Mouse (Mus musculus) NIH3T3 (cell line): ENCODE results near the gene Tut7.
"Not testable (repeated sequence)": the region's sequence is repeated elsewhere in the genome, so short reads cannot be mapped to it uniquely, and the experiment has no call there.

Experiments used
- DNase-seq: peaks from one replicate; pipeline ENCODE4 v3.0.0-alpha.2; 2012; ENCODE audit warnings: low read depth

Tut7 gene

DNA sequence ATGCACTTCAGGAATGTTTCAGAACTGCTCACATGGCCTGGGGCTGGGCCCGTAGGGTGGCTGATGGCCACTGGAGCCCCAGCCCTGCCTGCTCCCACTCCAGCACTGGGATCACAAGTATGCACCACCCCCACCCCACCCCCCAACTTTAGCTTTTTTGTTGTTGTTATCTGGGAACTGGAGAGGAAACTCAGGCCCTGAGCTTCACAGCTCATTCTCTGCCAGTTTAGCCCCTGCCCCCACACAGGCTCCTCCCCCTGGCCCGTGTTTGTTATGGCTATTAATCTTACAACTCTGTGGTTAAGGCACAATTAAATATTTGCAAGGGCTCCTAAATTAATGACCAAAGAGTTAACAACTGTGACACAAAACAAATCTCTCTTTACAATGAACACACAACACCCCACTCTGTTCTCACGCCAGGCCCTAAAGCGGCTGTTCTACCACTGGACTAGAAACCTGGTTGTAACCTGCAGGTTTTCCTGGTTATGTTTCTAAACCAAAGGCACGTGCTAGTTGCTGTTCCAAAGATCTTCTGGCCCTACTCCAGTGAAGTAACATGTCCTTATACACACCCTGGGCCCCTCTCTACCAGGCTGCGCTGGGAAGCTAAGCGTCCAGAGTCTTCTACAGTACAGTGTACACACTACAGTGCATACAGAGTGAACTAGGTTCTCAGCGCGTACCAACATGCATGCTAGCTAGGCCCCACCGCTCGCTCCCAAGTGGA lies 56.0 kb downstream of the Tut7 start:
- peak; percentile 30 for DNase-seq

DNA sequence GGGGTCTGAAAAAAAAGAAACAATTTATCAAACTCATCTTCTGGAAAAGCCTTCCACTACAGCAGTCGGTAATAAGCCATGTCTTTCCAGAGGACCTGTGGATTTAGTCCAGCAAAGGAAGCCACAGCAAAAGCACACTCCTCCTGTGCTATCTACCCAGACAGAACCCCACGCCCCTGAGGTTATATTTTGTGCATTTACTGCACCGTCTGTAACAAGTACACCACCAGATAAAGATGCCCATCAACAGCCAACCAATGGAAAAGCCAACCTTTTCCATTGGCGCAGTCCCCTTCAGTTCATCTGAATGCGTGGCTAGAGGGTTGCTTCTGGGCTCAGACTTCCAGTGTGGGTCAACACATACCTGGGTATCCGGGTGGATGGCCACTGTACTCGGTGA lies 60.2 kb downstream of the Tut7 start:
- DNase-seq, result no peak

DNA sequence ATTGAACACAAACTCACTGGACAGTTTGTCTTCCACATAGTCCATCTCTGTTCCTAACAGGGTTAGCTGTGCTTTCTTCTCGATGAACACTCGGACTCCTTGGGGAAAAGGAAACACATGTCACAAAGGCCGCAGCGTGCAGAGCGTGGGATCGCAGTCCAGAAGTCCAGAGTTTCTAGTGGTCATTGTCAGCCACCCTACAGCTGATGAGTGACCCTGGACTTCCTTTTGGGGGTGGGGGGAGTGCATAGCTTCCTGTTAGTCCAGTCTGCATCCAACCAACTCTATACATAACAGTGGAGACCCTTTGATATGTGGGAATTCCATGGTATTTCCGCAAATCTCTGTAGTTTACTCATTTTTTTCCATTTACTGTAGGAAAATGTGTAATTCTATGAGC lies 66.0 kb downstream of the Tut7 start:
- DNase-seq, result no peak

DNA sequence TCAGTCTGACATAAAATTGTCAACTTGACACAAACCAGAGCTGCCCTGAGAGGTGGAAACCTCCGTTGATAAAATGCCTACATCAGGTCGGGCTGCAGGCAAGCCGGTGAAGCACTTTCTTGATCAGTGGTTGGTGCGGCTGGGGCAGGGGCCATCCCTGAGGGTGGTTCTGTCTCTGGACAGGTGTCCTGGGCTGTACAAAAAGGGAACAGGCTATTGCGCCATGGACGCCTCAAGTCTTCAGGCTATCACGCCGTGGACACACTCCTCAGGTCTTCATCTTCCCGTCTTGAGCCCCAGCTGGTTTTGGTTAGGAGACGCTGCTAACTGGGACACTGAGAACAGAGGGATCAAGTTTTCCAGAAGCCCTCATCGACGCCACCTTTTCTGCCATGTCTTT lies 72.6 kb downstream of the Tut7 start:
- no peak for DNase-seq

DNA sequence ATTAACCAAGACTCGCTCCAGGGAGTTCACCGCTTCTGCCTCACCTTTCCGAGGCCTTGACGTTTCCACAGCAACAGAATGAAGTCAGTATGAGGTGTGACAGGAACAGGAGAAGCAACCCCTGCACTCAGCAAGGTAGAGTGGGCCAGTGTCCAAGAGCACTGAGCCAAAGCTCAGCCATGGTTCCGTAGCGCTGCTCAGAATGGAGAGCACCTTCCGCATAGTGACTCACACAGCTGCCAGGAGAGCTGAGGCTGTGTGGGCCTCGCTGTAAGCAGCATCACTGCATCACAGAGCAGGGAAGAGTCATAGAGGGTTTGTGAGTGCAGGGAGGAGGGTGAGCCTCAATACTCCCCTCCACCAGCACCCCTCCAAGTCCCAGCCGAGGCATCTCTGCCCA lies 76.2 kb downstream of the Tut7 start, which contains the start of gene 1700014D04Rik:
1700014D04Rik (minus strand) TSS at position 42 of the 400 bp plus-strand sequence.
- DNase-seq, result peak; percentile 5

DNA sequence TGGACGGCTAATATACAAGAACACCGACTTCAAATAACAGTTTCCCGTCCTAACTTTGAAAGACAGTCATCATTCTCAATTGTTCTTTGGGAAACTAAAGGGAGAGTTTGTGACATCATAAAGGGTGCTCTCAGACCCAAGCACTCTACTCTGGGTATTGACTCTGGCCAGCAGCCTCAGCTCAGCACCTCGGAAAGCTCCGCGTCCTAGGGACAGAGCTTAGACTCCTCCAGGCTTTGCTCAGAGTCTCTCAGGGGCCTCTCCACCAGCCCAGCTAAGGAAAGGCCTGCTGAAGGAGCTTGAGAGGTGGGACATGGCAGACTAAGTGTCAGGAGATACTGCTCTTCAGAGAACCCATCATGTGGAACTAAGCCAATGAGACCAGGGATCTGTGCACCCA lies 76.8 kb downstream of the Tut7 start:
- DNase-seq, result peak; percentile 66

DNA sequence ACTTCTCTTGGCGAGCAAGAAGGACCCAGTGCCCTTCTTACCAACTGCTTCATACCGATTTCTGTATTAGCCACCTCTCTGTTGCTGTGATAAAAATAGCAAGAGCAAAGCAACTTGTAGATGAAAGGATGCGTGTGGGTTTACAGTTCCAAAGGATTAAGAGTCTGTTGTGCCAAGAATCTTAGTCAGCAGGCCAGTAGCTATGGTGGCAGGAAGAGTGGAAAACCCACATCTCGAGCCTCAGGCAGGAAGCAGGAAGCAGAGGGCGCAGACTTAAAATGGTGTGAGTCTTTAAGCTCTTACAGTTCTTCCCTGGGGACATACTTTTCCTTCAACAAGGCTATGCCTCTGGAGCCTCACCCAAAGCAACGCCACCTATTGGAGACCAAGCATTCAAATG lies 77.5 kb downstream of the Tut7 start:
- no peak for DNase-seq

DNA sequence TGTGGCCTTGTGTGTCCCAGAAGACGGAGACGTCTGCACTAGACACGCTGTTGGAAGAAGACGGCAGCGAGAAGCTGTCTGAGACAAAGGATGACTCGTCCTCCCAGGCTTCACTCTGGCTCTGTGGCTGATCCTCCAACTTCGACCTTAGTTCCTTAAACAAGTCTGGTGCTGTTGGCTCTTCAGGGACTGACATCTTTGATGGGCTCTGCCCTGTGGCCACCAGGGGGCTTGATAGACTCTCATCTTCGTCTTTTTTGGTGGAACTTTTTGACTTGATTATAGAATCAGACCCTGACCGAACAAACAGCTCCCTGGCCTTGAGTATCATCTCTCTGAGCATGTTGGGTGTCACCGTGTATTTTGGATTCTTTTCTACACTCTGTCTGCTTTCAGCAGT lies 81.2 kb downstream of the Tut7 start:
- peak; percentile 17 for DNase-seq

DNA sequence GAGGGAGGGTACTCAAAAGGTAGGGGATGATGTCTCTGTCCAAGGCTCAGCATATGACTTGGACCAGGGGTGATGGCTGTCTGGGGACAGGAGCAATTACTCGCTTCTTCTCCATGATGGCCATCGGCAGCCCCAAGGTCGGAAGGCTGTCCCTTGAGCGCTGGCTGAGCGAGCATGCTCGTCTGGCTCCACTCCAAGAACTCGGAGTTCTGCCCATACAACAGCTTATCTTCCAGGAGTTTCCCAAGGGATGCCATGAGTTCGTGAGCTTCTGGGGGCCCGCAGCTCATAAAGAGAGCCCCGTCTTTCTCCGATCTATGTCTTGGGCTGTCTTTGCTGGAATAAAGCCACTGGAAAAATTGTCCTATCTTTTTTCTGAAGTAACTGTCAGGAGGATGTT lies 81.9 kb downstream of the Tut7 start:
- DNase-seq, result no peak

DNA sequence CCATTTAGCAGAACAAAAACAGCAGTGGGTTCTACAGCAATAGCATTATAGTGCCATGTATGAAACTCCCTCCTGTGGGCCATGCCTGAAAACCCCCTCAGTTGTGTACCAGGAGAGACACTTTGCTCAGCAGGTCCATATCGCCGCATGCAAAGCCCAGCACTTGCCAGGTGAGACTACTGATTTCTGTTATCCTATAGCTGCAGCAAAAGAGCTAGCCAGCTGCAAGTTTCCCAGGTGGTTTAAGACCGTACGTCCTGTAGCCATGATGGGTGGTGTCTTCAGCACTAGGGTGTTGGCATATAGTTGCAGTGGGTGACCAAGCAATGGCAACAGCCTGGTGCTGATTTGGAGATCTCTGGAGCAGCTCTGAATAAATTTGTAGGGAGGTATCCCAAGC lies 83.5 kb downstream of the Tut7 start:
- DNase-seq, result no peak

DNA sequence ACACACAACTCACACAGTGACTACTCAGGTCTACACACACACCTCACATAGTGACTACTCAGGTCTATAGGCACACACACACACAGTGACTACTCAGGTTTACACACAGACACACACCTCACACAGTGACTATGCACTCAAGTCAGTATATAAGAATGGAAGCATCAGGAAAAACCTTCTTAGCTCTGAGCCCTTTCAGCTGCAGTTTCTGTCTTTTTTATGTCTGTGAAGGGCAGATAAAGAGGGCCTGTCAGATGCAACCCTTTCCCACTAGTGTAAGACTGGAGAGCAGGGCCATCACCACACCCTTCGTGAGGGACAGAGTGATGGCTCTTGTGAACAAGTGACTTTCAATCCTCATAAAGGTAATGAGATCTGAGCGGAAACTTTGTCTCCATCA lies 84.5 kb downstream of the Tut7 start:
- no peak for DNase-seq

DNA sequence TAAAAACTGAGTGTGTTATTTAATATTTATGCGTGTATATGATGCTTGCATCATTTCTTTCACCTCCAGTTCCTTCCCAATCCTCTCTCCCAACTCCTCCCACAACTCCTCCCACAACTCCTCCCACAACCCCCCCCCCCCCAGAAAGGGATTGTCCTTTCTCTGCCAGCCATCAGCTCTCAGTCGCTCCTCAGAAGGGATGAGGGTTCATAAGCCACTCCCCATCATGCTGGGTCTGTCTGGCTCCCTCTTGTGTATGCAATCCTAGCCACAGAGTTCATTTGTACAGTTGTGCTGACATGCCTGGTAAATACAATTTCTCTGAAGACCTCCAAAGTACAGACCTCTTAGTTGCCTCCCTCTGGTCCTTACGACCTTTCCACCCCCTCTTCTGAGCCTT lies 87.8 kb downstream of the Tut7 start:
- peak; percentile 64 for DNase-seq

DNA sequence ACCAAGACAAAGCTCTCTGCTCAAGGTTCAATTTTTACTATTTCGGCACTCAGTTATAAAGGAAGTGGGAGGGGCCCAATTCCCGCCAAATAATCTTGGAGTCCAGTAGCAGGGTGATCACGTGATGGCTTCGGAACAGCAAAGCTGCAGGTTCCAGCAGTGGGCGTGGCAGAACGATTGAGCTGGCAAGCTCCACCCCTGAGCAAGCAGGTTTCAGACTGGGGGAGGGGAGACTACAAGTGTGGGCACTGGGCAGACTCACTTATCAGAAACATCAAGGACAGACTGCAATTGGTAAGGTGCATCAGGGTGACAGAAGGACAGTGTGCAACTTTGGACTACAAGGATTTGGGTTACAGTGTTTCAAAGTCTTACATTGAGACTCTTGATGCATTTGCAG lies 88.6 kb downstream of the Tut7 start:
- not testable (repeated sequence) for DNase-seq

DNA sequence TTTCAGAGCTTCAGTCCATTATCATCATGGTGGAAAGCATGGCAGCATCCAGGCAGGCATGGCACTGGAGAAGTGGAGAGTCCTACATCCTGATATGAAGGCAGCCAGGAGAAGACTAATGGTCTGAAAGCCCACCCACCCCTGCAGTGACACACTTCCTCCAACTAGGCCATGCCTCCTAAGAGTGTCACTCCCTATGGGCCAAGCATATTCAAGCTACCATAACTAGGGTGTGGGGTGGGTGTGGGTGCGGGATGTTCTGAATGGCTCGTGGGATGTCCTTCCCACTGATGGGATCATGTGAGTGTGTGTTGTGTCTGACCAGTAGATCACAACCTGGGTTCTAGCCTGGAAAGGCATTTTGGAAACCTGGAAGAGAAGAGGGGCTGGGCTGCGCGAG lies 89.0 kb downstream of the Tut7 start:
- no peak for DNase-seq

DNA sequence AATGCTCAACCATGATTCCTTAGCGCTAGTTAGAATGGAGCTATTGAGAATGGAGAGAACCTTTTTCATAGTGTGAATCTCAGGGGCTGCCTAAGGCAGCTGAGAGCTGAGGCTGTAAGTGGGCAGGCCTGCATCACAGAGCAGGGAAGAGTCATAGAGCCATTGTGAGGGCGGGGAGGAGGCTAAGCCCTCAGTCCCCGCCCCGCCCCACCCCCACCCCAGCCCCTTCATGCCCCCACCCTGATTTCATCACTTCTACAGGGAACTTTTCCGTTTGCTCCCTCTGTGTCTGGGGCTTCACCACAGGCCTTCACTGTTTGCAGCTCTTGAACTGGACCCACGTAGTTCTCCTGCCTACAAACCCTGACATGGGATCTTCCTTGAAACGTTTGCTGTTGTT lies 91.3 kb downstream of the Tut7 start, which contains the start of gene Spata31d1d:
Spata31d1d (minus strand) TSS at position 101 of the 400 bp plus-strand sequence.
- no peak for DNase-seq

DNA sequence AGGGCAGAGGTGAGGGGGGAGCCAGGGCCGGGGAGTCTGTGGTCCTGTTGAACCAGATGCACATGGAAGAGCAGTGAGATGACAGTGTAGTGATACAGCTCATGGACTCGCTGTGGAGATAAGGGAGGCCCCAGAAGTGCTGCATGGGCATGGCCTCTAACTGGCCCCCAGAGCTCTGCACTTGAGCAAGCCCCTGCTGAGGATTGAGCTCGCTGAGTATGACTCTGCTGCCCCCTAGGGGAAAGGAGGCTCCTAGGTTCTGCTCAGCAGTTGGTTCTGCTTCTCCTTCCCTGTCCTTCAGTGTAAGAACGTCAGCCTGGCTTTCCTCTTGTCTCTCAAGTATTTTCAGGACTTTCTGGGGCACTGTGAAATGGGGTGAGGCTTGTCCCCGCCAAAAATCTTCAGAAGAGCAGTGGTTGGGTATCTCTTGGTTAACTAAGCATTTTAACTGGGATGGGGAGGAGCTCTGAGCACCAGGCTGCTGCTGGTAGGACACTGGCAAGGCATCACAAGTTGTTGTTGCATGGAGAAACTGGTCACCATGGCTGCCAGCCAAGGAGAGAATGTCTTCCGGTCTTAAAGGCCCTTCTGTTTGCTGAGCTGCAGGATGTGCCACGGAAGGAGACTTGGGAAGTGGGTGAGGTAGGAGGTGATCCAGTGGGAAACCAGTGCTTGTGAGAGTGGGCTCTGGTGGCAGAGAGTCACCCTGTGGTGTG lies 94.4 kb downstream of the Tut7 start:
- DNase-seq, result peak; percentile 86

DNA sequence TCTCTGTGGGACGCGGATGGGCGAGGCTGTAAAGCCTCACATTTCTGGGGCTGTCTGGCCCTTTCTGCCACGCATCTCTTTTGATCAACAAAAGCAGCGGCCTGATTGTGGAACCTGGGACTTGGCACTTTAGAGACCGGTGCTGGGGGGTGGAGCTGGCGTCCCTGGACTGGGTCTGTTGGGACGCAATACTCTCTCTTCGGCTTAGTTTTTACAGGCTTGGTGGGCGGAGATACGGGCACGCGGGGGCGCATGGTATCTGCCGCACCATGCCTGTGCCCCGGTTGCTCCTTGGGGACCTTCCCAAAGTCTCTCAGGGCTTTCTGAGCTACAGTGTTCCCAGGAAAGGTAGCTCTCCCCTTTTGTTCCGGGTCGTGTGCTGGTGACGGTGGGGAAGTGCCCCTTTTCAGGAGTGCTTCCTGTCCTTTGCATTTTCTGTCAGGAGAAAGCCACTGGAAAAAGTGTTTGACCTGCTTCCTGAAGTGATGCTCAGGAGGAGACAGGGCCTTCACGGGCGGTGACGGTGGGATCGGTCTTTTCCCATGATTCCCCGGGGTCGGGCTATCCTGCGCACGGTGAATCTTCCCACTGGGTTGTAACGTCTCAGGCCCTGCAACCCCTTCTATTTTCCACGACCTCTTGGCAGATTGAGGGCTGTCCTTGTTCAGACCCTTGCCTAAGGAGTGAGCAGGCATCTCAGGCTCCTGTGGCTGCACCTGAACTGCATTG lies 96.6 kb downstream of the Tut7 start:
- DNase-seq, result no peak

DNA sequence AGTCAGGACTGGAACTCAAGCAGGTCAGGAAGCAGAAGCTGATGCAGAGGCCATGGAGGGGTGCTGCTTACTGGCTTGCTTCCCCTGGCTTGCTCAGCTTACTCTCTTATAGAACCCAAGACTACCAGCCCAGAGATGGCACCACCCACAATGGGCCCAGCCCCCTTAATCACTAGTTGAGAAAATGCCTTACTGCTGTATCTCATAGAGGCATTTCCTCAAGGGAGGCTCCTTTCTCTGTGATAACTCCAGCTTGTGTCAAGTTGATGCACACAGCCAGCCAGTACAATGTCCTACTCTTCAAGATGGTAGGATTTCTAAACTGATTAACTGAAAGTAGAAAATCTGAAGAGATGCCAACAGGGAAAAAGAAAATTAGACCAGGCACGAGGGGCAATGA lies 100.9 kb downstream of the Tut7 start:
- not testable (repeated sequence) for DNase-seq
